Mouse (Mus musculus) bone marrow macrophage, adult 2 months (primary cell): ENCODE measurements at regions not wholly inside any gene's neighbourhood (a gene's known extent, or its start where the extent isn't known, plus 50 kb on each side); places are given as distances from the start of the nearest gene placed in this dataset.

Experiments used
- H3K27ac ChIP-seq: 2 replicates; pipeline ENCODE4 v1.5.1; 2012; ENCODE audit warnings: low read depth, low read length; ENCODE audit not compliant: insufficient read depth
- H3K4me1 ChIP-seq: 2 replicates; pipeline ENCODE4 v1.6.1; 2012; ENCODE audit warnings: low read length; ENCODE audit not compliant: control insufficient read depth, insufficient read depth
- H3K4me3 ChIP-seq: 2 replicates; pipeline ENCODE4 v1.5.1; 2012; ENCODE audit warnings: mild to moderate bottlenecking, low read length, moderate library complexity; ENCODE audit not compliant: insufficient read depth
- CTCF ChIP-seq: IDR thresholded peaks from 2 replicates; pipeline ENCODE4 v1.5.1; 2012; ENCODE audit warnings: low read depth, mild to moderate bottlenecking, low read length, moderate library complexity
- POLR2A ChIP-seq: IDR thresholded peaks from 2 replicates; pipeline ENCODE4 v1.6.1; 2012; ENCODE audit warnings: mild to moderate bottlenecking, low read depth, low read length, borderline replicate concordance

- Histone ChIP-seq H3K4me1 (no peaks in the 10 kb centered on the region), H3K4me3 (no peak overlapping the region), H3K27ac (no peak overlapping the region)
- no peak for TF ChIP-seq POLR2A
- TF ChIP-seq CTCF: no peak
Measured at GRCm38 (mm10) chr3:149585769-149586168, 595.4 kb upstream of the Adgrl2 start.

- Histone ChIP-seq H3K4me1 (no peaks in the 10 kb centered on the region), H3K4me3 (no peak overlapping the region), H3K27ac (no peak overlapping the region)
- TF ChIP-seq CTCF (no peak), POLR2A (no peak)
Measured at GRCm38 (mm10) chr3:149581141-149581540, 590.8 kb upstream of the Adgrl2 start.

GRCm38 (mm10) chr3:149575678-149576077 lies 585.3 kb upstream of the Adgrl2 start:
- no peaks in the 10 kb centered on the region for H3K4me1 ChIP-seq
- H3K27ac ChIP-seq: no peak overlapping the region
- H3K4me3 ChIP-seq: no peak overlapping the region
- TF ChIP-seq CTCF: no peak
- no peak for TF ChIP-seq POLR2A

GRCm38 (mm10) chr3:149566853-149567252 lies 576.5 kb upstream of the Adgrl2 start:
- Histone ChIP-seq H3K4me1 (peaks cover 6% of the 10 kb centered on the region), H3K27ac (no peak overlapping the region), H3K4me3 (no peak overlapping the region)
- TF ChIP-seq POLR2A: no peak
- no peak for TF ChIP-seq CTCF

- H3K27ac ChIP-seq: no peak overlapping the region
- no peaks in the 10 kb centered on the region for H3K4me1 ChIP-seq
- H3K4me3 ChIP-seq: no peak overlapping the region
- TF ChIP-seq POLR2A: no peak
- TF ChIP-seq CTCF: no peak
Measured at GRCm38 (mm10) chr3:149550231-149550951, 560.0 kb upstream of the Adgrl2 start.

GRCm38 (mm10) chr3:149547045-149547444 lies 556.7 kb upstream of the Adgrl2 start:
- TF ChIP-seq CTCF (no peak), POLR2A (no peak)
- H3K4me1 ChIP-seq: no peaks in the 10 kb centered on the region
- no peak overlapping the region for H3K27ac ChIP-seq
- no peak overlapping the region for H3K4me3 ChIP-seq

GRCm38 (mm10) chr3:149546256-149546655 lies 555.9 kb upstream of the Adgrl2 start:
- Histone ChIP-seq H3K4me3 (no peak overlapping the region), H3K4me1 (no peaks in the 10 kb centered on the region), H3K27ac (no peak overlapping the region)
- TF ChIP-seq CTCF (no peak), POLR2A (no peak)

GRCm38 (mm10) chr3:149534183-149534582 lies 543.8 kb upstream of the Adgrl2 start:
- no peak overlapping the region for H3K27ac ChIP-seq
- no peaks in the 10 kb centered on the region for H3K4me1 ChIP-seq
- no peak overlapping the region for H3K4me3 ChIP-seq
- TF ChIP-seq POLR2A: no peak
- TF ChIP-seq CTCF: no peak

GRCm38 (mm10) chr3:149530026-149530607 lies 539.8 kb upstream of the Adgrl2 start:
- TF ChIP-seq POLR2A (no peak), CTCF (no peak)
- Histone ChIP-seq H3K4me3 (no peak overlapping the region), H3K27ac (no peak overlapping the region), H3K4me1 (no peaks in the 10 kb centered on the region)

- TF ChIP-seq CTCF (no peak), POLR2A (no peak)
- Histone ChIP-seq H3K27ac (no peak overlapping the region), H3K4me1 (no peaks in the 10 kb centered on the region), H3K4me3 (no peak overlapping the region)
Measured at GRCm38 (mm10) chr3:149526509-149526908, 536.2 kb upstream of the Adgrl2 start.
